8 mouse cellular contexts compared by ENCODE assay signal in the genomic region with DNA sequence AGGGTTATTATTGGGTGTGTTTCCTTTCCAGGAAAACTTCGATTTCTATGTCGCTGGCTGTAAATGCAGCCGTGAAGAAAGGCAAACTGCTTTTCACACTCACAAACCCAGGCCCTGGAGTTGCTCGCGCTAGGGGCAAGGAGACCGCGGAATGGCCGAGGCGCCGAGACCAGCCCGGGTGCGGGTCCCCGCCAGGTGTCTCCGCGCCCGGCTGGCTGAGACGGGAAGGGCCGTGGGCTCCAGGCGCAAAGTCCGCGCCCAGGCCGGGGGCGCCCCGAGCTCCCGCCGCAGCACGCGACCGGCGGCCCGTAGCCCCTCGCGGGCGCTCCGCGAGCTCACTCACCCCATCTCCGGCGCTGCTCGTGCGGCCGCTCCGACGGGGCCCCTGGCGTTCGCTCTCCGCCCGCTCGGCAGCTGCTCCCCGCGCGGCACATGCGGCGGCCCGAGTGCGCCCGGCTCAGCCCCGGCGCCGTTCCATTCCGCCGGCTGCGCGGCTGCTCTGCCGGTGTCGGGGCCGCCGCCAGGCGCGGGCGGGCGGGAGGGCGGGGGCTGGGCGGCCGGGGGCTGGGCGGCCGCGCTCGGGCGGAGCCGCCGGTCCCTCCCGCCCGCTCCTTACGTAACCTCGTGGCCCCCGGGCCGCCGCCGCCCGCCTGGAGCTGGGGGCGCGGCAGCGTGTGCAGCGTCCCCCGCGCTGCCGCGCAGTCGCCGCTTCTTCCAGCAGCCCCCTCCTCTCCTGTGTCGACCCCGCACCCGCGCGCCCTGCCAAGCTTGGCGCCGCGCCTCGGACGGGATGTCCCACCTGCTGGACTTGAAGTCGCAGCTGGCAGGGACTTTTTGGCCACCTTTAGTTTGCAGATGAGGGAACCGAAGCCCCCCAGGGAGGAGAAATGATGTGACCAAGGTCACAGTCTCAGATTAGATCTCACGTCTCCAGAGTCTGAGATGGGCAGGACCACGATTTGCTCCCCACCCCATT. TPM values are rescaled to one million over a fixed set of nuclear protein-coding genes. Genes with fewer than 3 reads are reported as not detected.
A peak's percentile ranks its signal among the peaks of the same experiment; 100 is the strongest.
DNase-seq lines count a peak whose midpoint lies in the region; ATAC-seq and TF ChIP-seq lines count a peak whose summit lies in the region.

No protein-coding gene starts in this region.

- H3K9ac ChIP-seq in embryonic facial prominence, embryonic 13.5 days = peak overlapping the region; percentile 78
- peak overlapping the region; percentile 79 for H3K9ac ChIP-seq in limb, embryonic 12.5 days (replicated peaks)
- H3K9ac ChIP-seq in midbrain, postnatal 0 days (replicated peaks; ENCODE audit: low read length, poor library complexity, severe bottlenecking) = peak overlapping the region; percentile 72

- under 1% methylated on average over 106 of the region's 114 CpGs for WGBS in embryonic facial prominence, embryonic 13.5 days
- under 1% methylated on average over 95 of the region's 114 CpGs for WGBS in limb, embryonic 12.5 days
- WGBS in midbrain, postnatal 0 days = under 1% methylated on average over 89 of the region's 114 CpGs

- H3K27ac ChIP-seq in embryonic facial prominence, embryonic 13.5 days = peak overlapping the region; percentile 48; the same call in 1 of the 2 replicates
- peak overlapping the region; percentile 79 for H3K27ac ChIP-seq in limb, embryonic 12.5 days
- H3K27ac ChIP-seq in midbrain, postnatal 0 days (ENCODE audit: low read depth, low read length) = peak overlapping the region; percentile 33

- peaks cover 14% of the 10 kb centered on the region for H3K4me1 ChIP-seq in embryonic facial prominence, embryonic 13.5 days
- H3K4me1 ChIP-seq in limb, embryonic 12.5 days (replicated peaks) = peaks cover 18% of the 10 kb centered on the region
- H3K4me1 ChIP-seq in midbrain, postnatal 0 days (ENCODE audit: insufficient read depth, low read length) = peaks cover 4% of the 10 kb centered on the region; the same call in 1 of the 2 replicates

- H3K4me3 ChIP-seq in embryonic facial prominence, embryonic 13.5 days = peak overlapping the region; percentile 67
- peak overlapping the region; percentile 69 for H3K4me3 ChIP-seq in limb, embryonic 12.5 days (replicated peaks)
- H3K4me3 ChIP-seq in midbrain, postnatal 0 days (ENCODE audit: low read depth, low read length) = peak overlapping the region; percentile 67

- intact Hi-C loops in heart, postnatal 36 days (cut with DNase I) = no loop called here

- no peaks in the 10 kb centered on the region for H3K36me3 ChIP-seq in embryonic facial prominence, embryonic 13.5 days
- peaks cover 3% of the 10 kb centered on the region; the same call in 1 of the 2 replicates for H3K36me3 ChIP-seq in limb, embryonic 12.5 days
- H3K36me3 ChIP-seq in midbrain, postnatal 0 days (ENCODE audit: insufficient read depth, low read length) = no peaks in the 10 kb centered on the region

- in situ Hi-C loops in Patski (cut with MboI; ENCODE audit: low pct_unique_long_range_greater_than_20kb) = no loop called here

- no peak for TF ChIP-seq CTCF in Patski (IDR thresholded peaks at IDR 0.05)
- no peak for TF ChIP-seq CTCF in midbrain, postnatal 0 days (IDR thresholded peaks at IDR 0.05)

- DNase-seq in frontal cortex, postnatal 25 days (ENCODE audit: low spot score in 2 of 2) = no peak
- DNase-seq in Patski (ENCODE audit: low read depth, low spot score) = no peak
- peak; percentile 42 to 65 for DNase-seq in heart, postnatal 36 days
- peak; percentile 62 for DNase-seq in midbrain, postnatal 0 days (ENCODE audit: low spot score)

- H3K9me3 ChIP-seq in embryonic facial prominence, embryonic 13.5 days = peaks cover 4% of the 10 kb centered on the region; the same call in 1 of the 2 replicates
- H3K9me3 ChIP-seq in limb, embryonic 12.5 days = peaks cover 8% of the 10 kb centered on the region; the same call in 1 of the 2 replicates
- peaks cover 5% of the 10 kb centered on the region; the same call in 1 of the 2 replicates for H3K9me3 ChIP-seq in midbrain, postnatal 0 days (ENCODE audit: low read length)

- CTCF ChIA-PET in Patski (lab: Charles Lee) = no interaction called here

- H3K4me2 ChIP-seq in embryonic facial prominence, embryonic 13.5 days = peak overlapping the region; percentile 93
- H3K4me2 ChIP-seq in limb, embryonic 12.5 days = peak overlapping the region; percentile 85
- H3K4me2 ChIP-seq in midbrain, postnatal 0 days (ENCODE audit: low read depth, low read length, poor library complexity, severe bottlenecking) = peak overlapping the region; percentile 75

- peaks cover 53% of the 10 kb centered on the region for H3K27me3 ChIP-seq in Patski
- peaks cover 52% of the 10 kb centered on the region for H3K27me3 ChIP-seq in embryonic facial prominence, embryonic 13.5 days
- peaks cover 56% of the 10 kb centered on the region for H3K27me3 ChIP-seq in limb, embryonic 12.5 days
- no peaks in the 10 kb centered on the region for H3K27me3 ChIP-seq in midbrain, postnatal 0 days (ENCODE audit: insufficient read depth, low read length)

- peak; percentile 39 for ATAC-seq in frontal cortex, adult (ENCODE audit: low TSS enrichment)
- ATAC-seq in Patski = peak; percentile 51
- peak; percentile 43 for ATAC-seq in embryonic facial prominence, embryonic 13.5 days (ENCODE audit: insufficient number of reproducible peaks, insufficient read depth, low FRiP score, low TSS enrichment, low read depth)
- peak; percentile 71; the same call in 1 of the 2 replicates for ATAC-seq in limb, embryonic 12.5 days (ENCODE audit: insufficient number of reproducible peaks, insufficient read depth, low FRiP score, low TSS enrichment, low read depth)
- ATAC-seq in midbrain, postnatal 0 days (ENCODE audit: low FRiP score) = peak; percentile 86
- no peak for ATAC-seq in megakaryocyte-erythroid progenitor cell, adult 5-6 weeks (replicated peaks; ENCODE audit: low FRiP score, low TSS enrichment, poor library complexity, severe bottlenecking)

- POLR2A ChIA-PET in Patski (lab: Charles Lee) = no interaction called here

RNA-seq across cellular contexts. Expression of a gene that starts 0.6 kb away (rescaled TPM):
- 5.5 TPM for polyA plus RNA-seq in Patski (2021)
- 16.4 and 24.0 TPM in 2 replicates for polyA plus RNA-seq in embryonic facial prominence, embryonic 13.5 days (2015; fragmentation: Nextera tagmentation; extraction: Ambion mirVana)
- 100 to 1,000 TPM in 1 of 2 experiments, 10 to 100 TPM in 1; 89.6 to 108 TPM for total RNA-seq in heart, postnatal 36 days (2021)
- polyA plus RNA-seq in limb, embryonic 12.5 days (2016; fragmentation: Nextera tagmentation; extraction: Ambion mirVana) = 42.5 and 46.7 TPM in 2 replicates
- 23.7 and 25.6 TPM in 2 replicates for total RNA-seq in midbrain, postnatal 0 days (2014; rRNA removed)
- polyA plus RNA-seq in midbrain, postnatal 0 days (2015; fragmentation: Nextera tagmentation; extraction: Ambion mirVana) = 23.5 and 29.5 TPM in 2 replicates
- 0.33 and 3.3 TPM in 2 replicates for total RNA-seq in megakaryocyte-erythroid progenitor cell, adult 5-6 weeks (2014; fragmentation: Nextera tagmentation)
- total RNA-seq in megakaryocyte-erythroid progenitor cell, adult 5-6 weeks (2017) = 1.4 and 3.4 TPM in 2 replicates

RNA-seq across cellular contexts. Expression of a gene that starts 56.0 kb away (rescaled TPM):
- 19.4 TPM for polyA plus RNA-seq in Patski (2021)
- polyA plus RNA-seq in embryonic facial prominence, embryonic 13.5 days (2015; fragmentation: Nextera tagmentation; extraction: Ambion mirVana) = 120 and 141 TPM in 2 replicates
- 10 to 100 TPM; 25.7 to 29.8 TPM for total RNA-seq in heart, postnatal 36 days (2021)
- 113 and 114 TPM in 2 replicates for polyA plus RNA-seq in limb, embryonic 12.5 days (2016; fragmentation: Nextera tagmentation; extraction: Ambion mirVana)
- total RNA-seq in midbrain, postnatal 0 days (2014; rRNA removed) = 81.6 and 104 TPM in 2 replicates
- polyA plus RNA-seq in midbrain, postnatal 0 days (2015; fragmentation: Nextera tagmentation; extraction: Ambion mirVana) = 189 and 190 TPM in 2 replicates
- total RNA-seq in megakaryocyte-erythroid progenitor cell, adult 5-6 weeks (2014; fragmentation: Nextera tagmentation) = 52.4 and 55.1 TPM in 2 replicates
- total RNA-seq in megakaryocyte-erythroid progenitor cell, adult 5-6 weeks (2017) = 73.6 and 96.6 TPM in 2 replicates

Comparison
In these comparisons a context has a peak if more than half of its experiments do, and no peak if none do; other contexts are left out.
1. DNase-seq: peak in heart, postnatal 36 days (2 of 2) and midbrain, postnatal 0 days (single experiment); none in frontal cortex, postnatal 25 days (0 of 2) and Patski (single experiment).
2. Peak in every context shown above with its lines, with median percentiles within 50 percentile points of each other: H3K27ac ChIP-seq, H3K4me2 ChIP-seq, H3K4me3 ChIP-seq and H3K9ac ChIP-seq.